Mouse (Mus musculus): Measurements from ENCODE around the gene P2ry6.

P2ry6 gene

GRCm38 (mm10) chr7:100941169-100941568 lies 33.3 kb downstream of the P2ry6 start:
- no peak for DNase-seq (ENCODE audit: low read depth)

- no peak for DNase-seq (ENCODE audit: low read depth)
These were observed 36.3 kb downstream of the P2ry6 start for GRCm38 (mm10) chr7:100938106-100938505.

DNA sequence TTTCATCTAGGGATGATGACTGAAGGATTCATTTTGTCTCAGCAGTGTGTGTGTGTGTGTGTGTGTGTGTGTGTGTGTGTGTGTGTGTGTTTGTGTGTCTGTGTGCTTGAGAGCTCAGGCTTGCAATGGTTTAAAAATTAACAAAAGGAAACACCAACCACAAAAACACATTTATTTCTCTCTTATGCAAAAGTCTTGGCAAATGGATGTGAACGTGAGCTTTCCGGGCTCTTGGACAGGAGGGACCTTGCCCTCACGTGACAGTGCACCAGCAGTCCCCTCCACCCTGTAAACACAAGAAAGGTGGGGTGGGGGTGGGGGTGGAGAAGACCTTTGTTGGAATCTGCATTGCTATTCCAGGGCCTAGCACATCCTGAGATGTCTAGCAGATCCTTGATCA lies 37.0 kb downstream of the P2ry6 start:
- no peak for DNase-seq (ENCODE audit: low read depth)

DNA sequence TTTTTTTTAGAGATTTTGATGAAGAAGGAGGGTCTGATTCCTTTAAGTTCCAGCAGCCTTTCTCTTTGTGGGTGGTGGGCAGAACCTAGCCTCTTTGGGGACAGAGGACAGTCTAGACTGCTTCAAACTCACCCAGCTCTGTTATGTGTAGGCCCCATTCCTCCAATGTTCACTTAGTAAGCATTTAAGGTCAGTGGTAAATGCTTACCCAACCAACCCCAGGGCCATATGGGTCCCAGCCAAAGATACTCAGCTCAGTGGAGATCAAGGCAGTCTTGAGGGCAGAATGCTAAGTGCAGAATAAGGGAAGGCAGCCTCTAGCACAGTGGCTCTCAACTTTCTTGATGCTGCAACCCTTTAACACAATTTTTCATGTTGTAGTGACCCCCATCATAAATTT lies 40.9 kb downstream of the P2ry6 start:
- DNase-seq (ENCODE audit: low read depth): no peak

GRCm38 (mm10) chr7:100932481-100933007 lies 41.9 kb downstream of the P2ry6 start:
- DNase-seq (ENCODE audit: low read depth): no peak

DNA sequence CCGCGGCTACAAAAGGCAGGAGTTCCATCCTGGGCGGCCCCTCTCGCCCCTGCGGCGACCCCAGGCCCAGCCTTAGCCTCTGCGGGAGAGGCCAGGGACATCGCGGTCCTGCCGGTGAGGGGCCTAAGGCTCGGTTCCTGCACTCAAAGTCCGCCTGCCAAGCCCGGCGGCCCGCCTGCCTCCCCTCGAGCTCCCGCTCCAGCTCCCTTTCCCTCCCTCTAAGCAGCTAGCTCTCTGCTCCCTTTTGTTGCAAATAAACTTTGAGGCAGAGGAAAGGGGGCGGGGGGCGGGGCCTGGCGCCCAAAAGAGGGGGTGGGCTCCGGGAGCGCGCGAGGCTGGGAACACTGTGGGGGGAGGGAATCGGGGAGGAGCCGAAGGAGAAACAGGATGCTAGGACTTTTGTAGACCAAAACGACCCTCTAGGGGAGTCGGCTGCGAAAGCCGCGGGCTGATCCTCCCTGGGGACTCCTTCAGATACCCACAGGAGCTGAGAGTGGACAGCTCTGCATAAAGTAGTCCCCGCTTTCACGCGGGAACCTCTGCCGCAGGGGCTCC lies 42.4 kb downstream of the P2ry6 start, which contains the start of gene Arhgef17:
Arhgef17 (minus strand) TSS at position 182 of the 555 bp plus-strand sequence.
- DNase-seq (ENCODE audit: low read depth): no peak

- no peak for DNase-seq (ENCODE audit: low read depth)
These were observed 43.0 kb downstream of the P2ry6 start for GRCm38 (mm10) chr7:100931316-100931925.

GRCm38 (mm10) chr7:100930619-100931315 lies 43.7 kb downstream of the P2ry6 start:
- no peak for DNase-seq (ENCODE audit: low read depth)

DNA sequence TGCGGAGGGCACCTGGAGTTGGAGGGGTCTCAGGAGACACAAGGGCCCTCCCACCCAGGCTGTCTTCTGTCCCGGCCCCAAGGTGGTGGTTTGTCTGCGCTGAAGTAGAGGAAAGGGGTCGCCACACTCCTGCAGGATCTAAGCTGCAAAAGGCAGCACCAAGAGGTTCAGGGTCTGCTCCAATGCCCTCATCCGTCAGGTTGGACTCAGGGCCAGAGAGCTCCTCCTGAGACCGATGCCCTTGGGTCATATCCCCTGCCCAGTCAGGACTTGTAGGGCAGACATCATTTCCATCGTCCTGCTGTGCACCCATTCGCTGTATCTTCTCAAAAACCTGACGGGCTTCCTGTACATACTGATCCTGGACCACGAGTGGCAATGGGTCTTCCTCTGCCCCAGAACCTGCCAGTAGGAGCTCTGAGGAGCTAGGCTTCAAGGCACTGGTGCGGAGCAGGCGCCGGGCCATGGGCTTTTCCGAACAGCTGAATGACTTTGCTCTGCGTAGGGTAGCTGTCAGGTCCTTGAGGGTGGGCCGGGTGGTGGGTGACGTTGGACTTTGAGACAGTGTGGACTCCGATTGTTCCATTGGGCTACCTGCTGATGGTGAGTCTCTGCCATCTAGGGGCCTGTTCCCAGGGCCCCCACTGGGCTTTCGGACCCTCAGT lies 44.7 kb downstream of the P2ry6 start:
- DNase-seq (ENCODE audit: low read depth): no peak

- DNase-seq (ENCODE audit: low read depth): no peak
These were observed 46.0 kb downstream of the P2ry6 start for GRCm38 (mm10) chr7:100928456-100928855.

- no peak for DNase-seq (ENCODE audit: low read depth)
These were observed 47.0 kb downstream of the P2ry6 start for GRCm38 (mm10) chr7:100927287-100928000.

- DNase-seq (ENCODE audit: low read depth): no peak
These were observed 48.0 kb downstream of the P2ry6 start for GRCm38 (mm10) chr7:100926311-100926923.

DNA sequence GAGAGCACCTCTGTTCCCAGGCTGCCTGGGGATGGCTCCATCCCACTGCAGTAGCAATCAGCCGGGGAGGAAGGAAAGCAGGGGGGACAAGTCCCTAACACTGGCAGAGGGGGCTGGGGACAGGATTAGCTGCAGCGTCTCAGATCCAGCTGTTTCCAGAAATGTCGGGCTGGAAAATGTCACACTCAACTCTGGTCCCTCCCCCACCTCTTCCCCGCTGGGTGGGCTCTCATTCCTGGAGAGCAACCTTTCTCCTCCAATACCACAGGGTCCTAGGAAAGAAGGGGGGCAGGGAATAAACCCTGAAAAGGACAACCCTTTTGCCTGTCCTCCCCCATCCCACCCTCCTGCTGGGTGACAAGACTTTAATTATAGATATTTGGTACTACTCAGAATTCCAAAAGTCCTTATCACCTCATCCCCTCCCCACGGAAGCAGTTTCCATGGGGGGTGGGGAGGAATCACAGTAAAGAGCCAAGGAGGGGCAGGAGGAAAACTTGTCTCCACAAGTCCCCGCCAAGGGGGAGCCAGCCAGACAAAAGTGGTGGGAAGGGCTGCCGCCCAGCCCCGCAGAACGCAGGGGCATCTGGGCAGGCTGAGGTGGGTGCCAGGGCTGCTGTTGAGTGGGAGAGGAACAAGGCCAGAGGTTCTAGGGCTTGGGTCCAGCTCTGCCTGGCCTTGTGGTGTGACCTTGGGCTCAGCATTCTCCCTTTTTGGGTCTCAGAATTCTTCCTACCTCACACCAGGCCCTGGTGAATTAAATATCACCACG lies 49.6 kb downstream of the P2ry6 start:
- no peak for DNase-seq (ENCODE audit: low read depth)

GRCm38 (mm10) chr7:100924200-100924599 lies 50.2 kb downstream of the P2ry6 start:
- DNase-seq (ENCODE audit: low read depth): no peak

DNA sequence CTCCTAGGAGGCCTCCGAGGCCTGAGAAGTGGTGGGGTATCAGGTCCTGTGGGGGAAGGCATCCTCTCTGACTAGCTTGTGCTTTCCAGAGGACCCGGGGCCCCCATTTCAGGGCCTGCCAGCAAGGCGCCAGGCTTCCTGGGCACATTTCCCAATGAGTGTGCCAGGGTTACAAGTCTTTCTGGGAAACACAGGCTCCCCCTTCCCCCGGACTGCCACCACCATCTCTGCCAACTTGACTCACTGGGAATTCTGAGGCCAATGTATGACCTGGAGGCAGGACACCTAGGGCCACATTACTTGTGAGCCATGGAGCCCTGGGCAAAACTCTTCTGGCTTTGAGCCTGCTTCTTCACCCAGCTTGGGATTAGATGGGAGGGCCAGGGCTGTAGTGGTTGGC lies 51.5 kb downstream of the P2ry6 start:
- DNase-seq (ENCODE audit: low read depth): no peak

GRCm38 (mm10) chr7:100921289-100921688 lies 53.2 kb downstream of the P2ry6 start:
- no peak for DNase-seq (ENCODE audit: low read depth)

- no peak for DNase-seq (ENCODE audit: low read depth)
These were observed 54.7 kb downstream of the P2ry6 start for GRCm38 (mm10) chr7:100919809-100920107.

DNA sequence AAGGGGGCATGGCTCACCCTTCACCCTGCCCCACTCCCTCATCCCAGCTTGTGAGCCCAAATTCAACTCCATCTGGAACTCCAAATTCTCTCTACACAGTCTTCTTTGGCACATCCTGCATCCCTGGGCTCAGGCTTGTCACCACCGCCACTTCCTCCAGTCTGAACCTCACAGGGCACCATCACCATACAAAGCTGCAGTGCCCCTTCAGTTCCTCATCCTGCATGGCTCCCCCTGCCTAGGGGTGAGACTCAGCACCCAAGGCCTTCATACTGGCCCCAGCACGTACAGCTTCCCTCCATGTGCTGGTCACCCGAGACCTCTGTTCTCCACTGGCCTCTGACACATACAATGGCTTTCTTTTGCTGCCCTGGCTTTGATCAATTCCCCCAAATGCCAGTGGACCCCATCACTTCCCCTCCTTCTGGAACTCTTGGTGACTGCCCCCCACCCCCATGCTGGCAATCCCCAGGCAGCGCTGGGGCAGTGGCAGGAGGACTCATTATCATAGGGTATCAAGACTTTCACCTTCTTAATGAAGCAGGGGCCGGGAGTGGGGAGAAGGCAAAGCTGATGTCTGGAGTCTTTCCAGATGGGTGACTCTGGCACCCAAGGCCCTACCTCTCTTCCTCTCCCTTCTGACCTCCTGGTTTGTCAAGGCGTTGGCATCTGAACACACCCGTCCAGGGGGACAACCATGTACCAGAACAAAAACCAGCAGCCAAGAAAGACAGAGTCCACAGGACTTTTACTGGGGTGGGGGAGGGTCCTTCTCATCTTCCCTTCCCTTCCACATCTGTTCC lies 55.2 kb downstream of the P2ry6 start:
- no peak for DNase-seq (ENCODE audit: low read depth)

DNA sequence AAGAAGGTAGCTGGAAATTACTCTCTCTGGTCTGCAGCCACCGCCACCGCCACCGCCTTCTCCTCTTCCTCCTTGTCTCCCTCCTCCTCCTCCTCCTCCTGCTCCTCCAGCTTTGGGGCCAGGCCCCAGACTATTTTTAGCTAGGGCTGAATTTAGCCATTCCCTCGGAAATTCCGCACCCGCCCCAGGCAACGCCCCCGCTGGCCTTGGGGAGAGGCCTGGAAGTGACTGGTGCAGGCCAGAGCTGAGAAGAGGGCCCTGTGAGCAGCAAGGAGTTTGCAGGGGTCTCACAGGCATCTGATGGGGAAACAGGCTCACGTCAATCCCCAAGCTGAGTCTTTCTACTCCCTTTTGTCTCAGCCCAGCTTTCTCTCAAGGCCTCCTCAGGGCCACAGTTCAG lies 56.3 kb downstream of the P2ry6 start:
- no peak for DNase-seq (ENCODE audit: low read depth)

GRCm38 (mm10) chr7:100917751-100918150 lies 56.7 kb downstream of the P2ry6 start:
- DNase-seq (ENCODE audit: low read depth): no peak
